Mouse (Mus musculus) hindbrain, embryonic 14.5 days (tissue): Measurements from ENCODE around the gene Hapln4. TPM values are rescaled to one million over a fixed set of nuclear protein-coding genes. Genes with fewer than 3 reads are reported as not detected.

Experiments used
- ATAC-seq: fragments of 200-750 bp; cut with Nextera tagmentation; 2 replicates; pipeline ENCODE4 v1.8.0; 2017; ENCODE audit warnings: moderate number of reproducible peaks, mild to moderate bottlenecking, moderate TSS enrichment, moderate library complexity; ENCODE audit not compliant: low FRiP score
- DNase-seq: peaks from one replicate; pipeline ENCODE4 v3.0.0-alpha.2; 2015; ENCODE audit warnings: low spot score
- H3K27ac ChIP-seq: fragments of 300-500 bp; sonication (generic); 2 replicates; pipeline ENCODE4 v1.5.1; 2014; ENCODE audit warnings: mild to moderate bottlenecking, moderate library complexity
- H3K27me3 ChIP-seq: fragments of 300-500 bp; sonication (generic); 2 replicates; pipeline ENCODE4 v1.6.1; 2014; ENCODE audit warnings: mild to moderate bottlenecking, low read length, mixed read lengths; ENCODE audit not compliant: control insufficient read depth, insufficient read depth
- H3K36me3 ChIP-seq: fragments of 300-500 bp; sonication (generic); replicated peaks from 2 replicates; pipeline ENCODE4 v1.6.1; 2014; ENCODE audit not compliant: control insufficient read depth, insufficient read depth
- H3K4me1 ChIP-seq: fragments of 300-500 bp; sonication (generic); replicated peaks from 2 replicates; pipeline ENCODE4 v1.6.1; 2014; ENCODE audit warnings: antibody characterized with exemption, low read length, mixed read lengths; ENCODE audit not compliant: control insufficient read depth, insufficient read depth
- H3K4me2 ChIP-seq: fragments of 300-500 bp; sonication (generic); replicated peaks from 2 replicates; pipeline ENCODE4 v1.6.1; 2014; ENCODE audit warnings: mild to moderate bottlenecking, moderate library complexity
- H3K4me3 ChIP-seq: fragments of 300-500 bp; sonication (generic); replicated peaks from 2 replicates; pipeline ENCODE4 v1.5.1; 2014; ENCODE audit warnings: mild to moderate bottlenecking, low read length
- H3K9ac ChIP-seq: fragments of 300-500 bp; sonication (generic); 2 replicates; pipeline ENCODE4 v1.6.1; 2014
- H3K9me3 ChIP-seq: fragments of 300-500 bp; sonication (generic); 2 replicates; pipeline ENCODE4 v1.6.1; 2016; ENCODE audit warnings: low read length; ENCODE audit not compliant: control insufficient read depth
- WGBS: fragments of 180-500 bp; shearing (Covaris S2); extraction: QIAGEN DNeasy Blood & Tissue Kit; methylation state at CpG from one replicate; pipeline ENCODE4 v1.1.7; 2014; 5-methylcytosine and 5-hydroxymethylcytosine counted together
- polyA plus RNA-seq: library from polyadenylated mRNA; unstranded; fragments of >200 nt; fragmentation: Nextera tagmentation; extraction: Ambion mirVana; gene quantifications from 2 replicates; pipeline ENCODE4 v1.2.1, GENCODE M21; 2014

The Hapln4 gene
- polyA plus RNA-seq, 1 experiment from 2014 or later: 0.80 TPM

DNA sequence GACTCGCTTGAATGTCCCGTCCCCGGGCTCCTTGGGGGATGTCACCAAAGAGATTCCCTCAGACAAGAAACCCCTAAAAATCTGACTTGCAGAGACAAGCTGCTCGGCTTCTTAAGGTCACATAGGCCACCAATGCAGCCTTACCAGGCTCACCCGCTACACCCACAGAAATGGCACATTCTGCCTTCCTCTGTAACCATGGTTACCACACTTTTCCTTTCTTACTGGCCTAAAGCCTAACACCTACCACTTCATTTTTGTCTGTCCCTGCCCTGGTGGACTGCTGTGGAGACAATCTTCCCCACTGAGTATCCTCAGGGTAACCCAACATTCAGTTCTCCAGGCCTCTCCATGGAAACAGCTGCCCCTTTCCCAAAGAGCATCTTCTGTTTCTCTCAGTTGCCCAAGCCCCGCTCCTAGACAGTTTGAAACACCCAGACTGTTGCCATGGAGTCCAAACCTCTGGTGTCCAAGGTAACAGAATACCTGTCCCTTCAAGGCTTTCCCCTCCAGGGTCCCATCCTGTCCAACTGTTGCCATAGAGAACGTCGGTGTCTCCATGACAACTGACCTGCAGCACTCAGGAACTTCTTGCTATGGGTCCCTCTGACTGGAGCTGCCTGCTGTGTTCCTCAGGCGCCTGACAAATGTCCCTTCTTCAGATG, 6.2 kb downstream of the Hapln4 start:
- Histone ChIP-seq H3K36me3 (peaks cover 12% of the 10 kb centered on the region), H3K4me1 (peaks cover 20% of the 10 kb centered on the region), H3K27me3 (peaks cover 53% of the 10 kb centered on the region), H3K27ac (no peak overlapping the region), H3K4me2 (no peak overlapping the region), H3K9me3 (no peaks in the 10 kb centered on the region), H3K4me3 (no peak overlapping the region), H3K9ac (no peak overlapping the region; the same call in 1 of the 2 replicates)
- DNase-seq: no peak
- WGBS: 30% methylated on average over 9 of the region's 9 CpGs
- ATAC-seq: peak; percentile 22

DNA sequence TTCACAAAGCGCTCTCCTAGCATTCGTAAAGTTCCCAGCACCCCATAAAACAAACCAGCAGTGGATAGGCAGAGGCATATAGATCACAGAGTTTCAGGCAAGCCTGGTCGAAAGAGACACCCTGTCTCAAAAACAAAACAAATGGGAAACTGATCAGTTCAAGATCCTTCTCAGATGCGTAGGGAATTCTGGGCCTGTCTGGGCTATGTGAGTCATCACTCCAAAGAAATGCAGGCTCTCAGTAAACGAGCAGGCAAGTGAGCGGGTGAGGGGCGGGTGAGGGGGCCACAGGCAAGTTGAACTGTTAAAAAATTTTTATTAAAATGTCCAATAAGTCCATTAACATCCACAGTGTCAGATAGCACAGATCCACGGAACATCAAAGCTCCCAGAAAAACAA, 9.5 kb downstream of the Hapln4 start:
- DNase-seq (no peak), ATAC-seq (no peak)
- no peak overlapping the region for H3K9ac ChIP-seq
- peaks cover 11% of the 10 kb centered on the region for H3K4me1 ChIP-seq
- 70% methylated on average over 8 of the region's 8 CpGs for WGBS
- H3K27me3 ChIP-seq: peaks cover 20% of the 10 kb centered on the region
- H3K36me3 ChIP-seq: peaks cover 46% of the 10 kb centered on the region
- H3K4me2 ChIP-seq: no peak overlapping the region
- no peaks in the 10 kb centered on the region for H3K9me3 ChIP-seq
- no peak overlapping the region for H3K27ac ChIP-seq
- H3K4me3 ChIP-seq: no peak overlapping the region

DNA sequence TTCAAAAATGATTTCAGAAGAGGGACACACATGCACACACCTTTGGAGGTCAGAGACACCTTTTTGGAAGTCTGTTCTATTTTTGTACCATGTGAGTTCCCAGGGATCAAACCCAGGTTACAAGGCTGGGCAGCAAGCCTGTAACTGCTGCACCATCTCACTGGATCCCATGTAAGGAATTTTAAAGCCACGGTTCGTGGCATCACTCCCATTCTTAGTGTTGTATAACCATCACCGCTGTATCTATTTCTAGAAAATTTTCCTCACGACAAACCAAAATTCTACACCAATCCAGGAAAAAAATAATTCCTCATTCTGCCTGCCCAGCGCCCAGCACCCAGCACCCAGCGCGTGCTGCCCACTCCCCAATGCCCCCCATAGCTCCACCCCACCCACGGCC, 16.0 kb downstream of the Hapln4 start:
- no peaks in the 10 kb centered on the region for H3K9me3 ChIP-seq
- H3K9ac ChIP-seq: no peak overlapping the region
- H3K4me3 ChIP-seq: no peak overlapping the region
- no peak for DNase-seq
- peaks cover 100% of the 10 kb centered on the region for H3K36me3 ChIP-seq
- H3K27ac ChIP-seq: no peak overlapping the region
- WGBS: 86% methylated on average over 8 of the region's 8 CpGs
- no peak for ATAC-seq
- no peaks in the 10 kb centered on the region; the same call in 1 of the 2 replicates for H3K4me1 ChIP-seq
- no peak overlapping the region for H3K4me2 ChIP-seq
- H3K27me3 ChIP-seq: no peaks in the 10 kb centered on the region

DNA sequence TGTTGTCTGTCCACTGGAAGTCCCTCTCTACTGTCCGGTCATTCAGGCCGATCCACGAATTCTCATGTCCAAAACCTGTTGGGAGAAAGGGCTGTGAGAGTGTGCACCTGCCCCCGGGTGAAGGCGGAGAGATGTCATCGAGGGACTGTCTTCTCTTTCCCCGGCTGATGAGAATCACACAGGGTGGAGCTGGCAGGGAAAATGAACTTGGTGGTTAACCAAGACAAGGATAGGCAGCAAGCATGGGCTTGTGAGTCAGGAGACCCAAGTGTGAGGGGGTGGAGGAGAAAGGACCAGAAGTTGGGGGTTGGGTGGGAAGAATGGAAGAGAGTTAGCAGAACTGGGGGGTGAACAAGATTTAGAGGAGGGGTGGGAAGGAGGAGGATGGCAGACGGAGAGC, 17.0 kb downstream of the Hapln4 start:
- Histone ChIP-seq H3K9me3 (no peaks in the 10 kb centered on the region), H3K4me2 (no peak overlapping the region), H3K27me3 (no peaks in the 10 kb centered on the region), H3K4me1 (no peaks in the 10 kb centered on the region; the same call in 1 of the 2 replicates), H3K9ac (no peak overlapping the region), H3K4me3 (no peak overlapping the region), H3K36me3 (peaks cover 96% of the 10 kb centered on the region), H3K27ac (no peak overlapping the region)
- no peak for ATAC-seq
- no peak for DNase-seq
- 92% methylated on average over 8 of the region's 8 CpGs for WGBS

DNA sequence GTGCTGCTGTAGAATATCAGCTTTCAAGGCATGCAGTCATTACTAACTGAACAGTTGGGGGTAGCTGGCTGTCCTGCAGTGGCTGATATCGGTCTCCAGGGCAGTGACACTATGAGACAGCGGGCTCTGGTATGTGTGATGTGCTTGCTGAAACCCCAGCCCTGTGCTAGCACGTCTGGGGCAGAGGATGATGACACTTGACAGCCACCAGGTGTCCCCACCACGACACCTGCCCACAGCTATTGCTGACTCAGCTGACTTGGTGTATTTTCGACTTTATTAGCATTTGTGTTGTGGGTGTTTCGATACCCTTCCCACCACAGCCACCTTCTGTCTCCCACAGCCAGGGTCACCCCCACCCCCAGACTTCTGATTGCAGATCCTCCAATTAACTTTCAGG, 21.2 kb downstream of the Hapln4 start:
- no peak overlapping the region for H3K9ac ChIP-seq
- no peak overlapping the region for H3K4me3 ChIP-seq
- H3K9me3 ChIP-seq: no peaks in the 10 kb centered on the region
- H3K27ac ChIP-seq: no peak overlapping the region
- no peaks in the 10 kb centered on the region; the same call in 1 of the 2 replicates for H3K4me1 ChIP-seq
- no peaks in the 10 kb centered on the region for H3K27me3 ChIP-seq
- ATAC-seq: no peak; the same call in 1 of the 2 replicates
- DNase-seq: no peak
- 18% methylated on average over 6 of the region's 6 CpGs for WGBS
- peaks cover 96% of the 10 kb centered on the region for H3K36me3 ChIP-seq
- no peak overlapping the region for H3K4me2 ChIP-seq

DNA sequence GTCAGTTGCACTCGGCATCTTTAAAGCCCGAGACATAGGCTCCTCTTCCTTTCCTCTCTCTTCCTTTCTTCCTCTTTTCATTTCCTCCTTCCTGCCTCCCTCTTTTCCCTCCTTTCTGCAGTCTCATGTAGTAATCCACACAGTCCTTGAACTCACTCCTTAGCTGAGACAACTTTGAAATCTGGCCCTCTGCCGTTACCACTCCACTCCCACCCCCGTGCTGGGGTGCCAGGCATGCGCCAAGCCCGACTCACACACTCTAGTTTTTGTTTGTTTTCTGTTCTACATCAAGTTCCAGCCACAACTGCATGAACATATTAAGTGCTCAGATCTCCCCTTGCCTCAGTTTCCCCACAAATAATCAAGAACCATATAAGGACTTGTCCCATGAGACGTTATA, 21.7 kb downstream of the Hapln4 start:
- H3K4me3 ChIP-seq: no peak overlapping the region
- H3K27me3 ChIP-seq: no peaks in the 10 kb centered on the region
- H3K36me3 ChIP-seq: peaks cover 96% of the 10 kb centered on the region
- DNase-seq (no peak), ATAC-seq (no peak)
- H3K27ac ChIP-seq: no peak overlapping the region
- no peak overlapping the region for H3K4me2 ChIP-seq
- no peak overlapping the region for H3K9ac ChIP-seq
- H3K4me1 ChIP-seq: no peaks in the 10 kb centered on the region; the same call in 1 of the 2 replicates
- WGBS: 80% methylated on average over 7 of the region's 7 CpGs
- H3K9me3 ChIP-seq: no peaks in the 10 kb centered on the region

DNA sequence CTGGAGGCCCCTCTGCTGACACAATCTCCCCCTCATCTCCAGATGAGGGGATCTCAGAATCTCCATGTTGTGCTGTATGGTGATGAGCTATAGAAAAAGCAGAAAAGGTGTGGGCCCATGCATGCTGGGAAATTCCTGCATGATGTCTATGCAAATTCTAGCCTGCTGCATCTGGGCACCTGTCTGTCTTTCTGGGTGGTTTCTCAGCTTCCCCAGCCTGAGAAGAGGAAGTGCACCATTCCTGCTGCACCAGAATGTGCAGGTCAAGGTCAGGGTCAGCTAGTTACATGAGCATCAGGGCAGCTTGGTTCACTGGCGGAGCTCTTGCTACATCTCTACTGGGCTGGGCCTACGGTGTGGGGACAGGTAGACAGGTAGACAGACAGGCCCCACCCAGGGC, 27.2 kb downstream of the Hapln4 start:
- no peak for ATAC-seq
- no peaks in the 10 kb centered on the region; the same call in 1 of the 2 replicates for H3K27me3 ChIP-seq
- peaks cover 99% of the 10 kb centered on the region for H3K36me3 ChIP-seq
- no peak overlapping the region for H3K9ac ChIP-seq
- no peaks in the 10 kb centered on the region; the same call in 1 of the 2 replicates for H3K4me1 ChIP-seq
- DNase-seq: no peak
- no peaks in the 10 kb centered on the region for H3K9me3 ChIP-seq
- no peak overlapping the region for H3K27ac ChIP-seq
- whole genome bisulfite sequencing: 95% methylated on average over 2 of the region's 2 CpGs
- no peak overlapping the region for H3K4me3 ChIP-seq
- no peak overlapping the region for H3K4me2 ChIP-seq

DNA sequence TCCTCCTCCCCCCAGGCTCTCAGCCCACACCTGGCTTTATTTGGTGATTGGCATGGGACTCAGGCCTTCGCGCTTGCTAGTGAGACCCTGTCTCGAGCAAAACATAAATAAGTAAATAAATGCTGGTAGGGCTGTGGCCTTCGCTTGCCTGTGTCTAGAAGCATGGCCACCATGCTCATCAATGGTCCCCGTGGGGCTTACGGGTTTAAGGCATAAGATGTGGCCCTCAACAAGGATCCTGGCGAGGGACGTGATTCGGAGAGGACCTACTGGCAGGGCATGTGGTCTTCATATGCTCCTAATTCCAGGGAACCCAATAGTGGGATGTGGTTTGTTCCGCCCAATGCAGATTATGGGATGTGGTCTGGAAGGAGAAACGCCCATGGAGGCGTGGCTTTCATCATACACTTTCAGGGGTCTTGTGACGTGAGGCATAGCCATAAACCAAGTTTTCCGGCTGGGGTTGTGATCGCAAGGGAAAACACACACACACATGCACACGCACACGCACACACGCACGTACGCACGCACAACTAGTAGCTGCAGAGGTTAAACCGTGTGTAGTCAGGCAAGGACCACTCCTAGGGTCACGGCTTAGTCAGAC, 28.0 kb downstream of the Hapln4 start:
- no peak for DNase-seq
- H3K27me3 ChIP-seq: no peaks in the 10 kb centered on the region; the same call in 1 of the 2 replicates
- H3K27ac ChIP-seq: no peak overlapping the region
- WGBS: 62% methylated on average over 23 of the region's 23 CpGs
- no peaks in the 10 kb centered on the region for H3K9me3 ChIP-seq
- no peaks in the 10 kb centered on the region; the same call in 1 of the 2 replicates for H3K4me1 ChIP-seq
- no peak for ATAC-seq
- H3K4me3 ChIP-seq: no peak overlapping the region
- H3K4me2 ChIP-seq: no peak overlapping the region
- H3K9ac ChIP-seq: no peak overlapping the region
- H3K36me3 ChIP-seq: peaks cover 99% of the 10 kb centered on the region

DNA sequence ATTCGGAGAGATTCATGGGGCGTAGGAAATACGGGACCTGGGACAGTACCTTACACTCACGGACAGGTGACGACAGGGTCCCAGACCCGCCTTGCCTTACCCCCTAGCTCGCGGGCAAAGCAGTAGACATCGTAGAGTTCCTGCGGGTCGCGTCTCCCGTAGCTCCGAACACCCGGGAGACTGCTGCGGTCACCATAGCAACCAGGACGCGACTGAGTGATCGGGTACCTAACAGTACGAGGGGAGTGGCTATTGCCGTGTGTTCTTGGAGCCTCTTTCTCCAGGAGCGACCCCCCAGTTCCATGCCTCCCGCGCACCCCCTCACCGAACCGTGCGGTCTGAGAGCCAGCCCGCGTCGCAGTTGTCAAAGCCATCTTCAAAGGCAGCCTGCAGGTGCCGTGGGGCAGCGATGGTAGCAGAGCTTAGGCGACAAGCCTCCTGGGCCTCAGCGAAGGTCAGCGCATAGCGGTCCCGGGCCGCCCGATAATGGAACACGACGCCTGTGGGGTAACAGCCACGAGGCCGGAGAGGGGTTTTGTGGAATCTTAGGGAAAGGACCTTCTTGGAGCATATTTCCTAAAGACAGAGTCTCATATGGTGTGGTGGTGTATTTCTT, 29.3 kb downstream of the Hapln4 start:
- Histone ChIP-seq H3K36me3 (peaks cover 87% of the 10 kb centered on the region), H3K27ac (no peak overlapping the region), H3K4me3 (no peak overlapping the region), H3K4me2 (no peak overlapping the region), H3K27me3 (no peaks in the 10 kb centered on the region; the same call in 1 of the 2 replicates), H3K9ac (no peak overlapping the region), H3K4me1 (peaks cover 3% of the 10 kb centered on the region), H3K9me3 (no peaks in the 10 kb centered on the region)
- 8% methylated on average over 43 of the region's 43 CpGs for WGBS
- ATAC-seq (no peak), DNase-seq (no peak)
